Mouse (Mus musculus) CD4-positive, CD25-positive, alpha-beta regulatory T cell, adult 4 months (primary cell): ENCODE measurements around the gene Lmf1. TPM values are rescaled to one million over a fixed set of nuclear protein-coding genes. Genes with fewer than 3 reads are reported as not detected.
A peak's percentile ranks its signal among the peaks of the same experiment; 100 is the strongest.

Source experiments
- ATAC-seq: one replicate; pipeline ENCODE4 v1.8.0; 2017
- polyA plus RNA-seq, 2 experiments: library from polyadenylated mRNA; unstranded; fragments of 100-300 nt; shearing (Covaris generic); gene quantifications; one replicate each; pipeline ENCODE4 v1.2.1; 2017

The Lmf1 gene
- polyA plus RNA-seq, 2 experiments from 2014 or later, result 22.0 to 26.0 TPM

GRCm38 (mm10) chr17:25643517-25644294, 64.8 kb downstream of the Lmf1 start:
- ATAC-seq, result no peak

- ATAC-seq, result no peak
Measured at GRCm38 (mm10) chr17:25644761-25645160, 65.9 kb downstream of the Lmf1 start.

DNA sequence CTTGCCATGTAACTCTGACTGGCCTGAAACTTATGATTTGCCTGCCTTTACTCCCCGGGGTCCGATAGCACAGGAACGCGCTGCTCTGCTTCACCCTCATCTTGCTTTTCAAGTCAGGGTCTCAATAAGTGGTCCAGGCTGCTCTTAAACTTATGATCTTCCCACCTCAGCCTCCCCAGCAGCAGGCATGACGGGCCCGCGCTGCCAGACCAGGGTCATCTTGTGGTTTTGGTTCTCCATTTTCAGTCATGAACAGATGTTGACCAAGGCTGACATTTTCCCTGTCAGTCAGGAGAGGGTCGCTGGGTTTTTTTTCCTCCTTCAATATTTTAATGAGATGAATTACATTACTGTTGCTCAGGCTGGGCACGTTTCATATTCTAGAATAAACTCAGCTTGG, 66.8 kb downstream of the Lmf1 start:
- ATAC-seq, result no peak

GRCm38 (mm10) chr17:25647901-25648300, 69.0 kb downstream of the Lmf1 start:
- no peak for ATAC-seq

- ATAC-seq, result no peak
Measured at GRCm38 (mm10) chr17:25648678-25649216, 69.9 kb downstream of the Lmf1 start.

GRCm38 (mm10) chr17:25650726-25651125, 71.8 kb downstream of the Lmf1 start:
- ATAC-seq, result no peak

- no peak for ATAC-seq
Measured at GRCm38 (mm10) chr17:25652272-25652671, 73.4 kb downstream of the Lmf1 start.

DNA sequence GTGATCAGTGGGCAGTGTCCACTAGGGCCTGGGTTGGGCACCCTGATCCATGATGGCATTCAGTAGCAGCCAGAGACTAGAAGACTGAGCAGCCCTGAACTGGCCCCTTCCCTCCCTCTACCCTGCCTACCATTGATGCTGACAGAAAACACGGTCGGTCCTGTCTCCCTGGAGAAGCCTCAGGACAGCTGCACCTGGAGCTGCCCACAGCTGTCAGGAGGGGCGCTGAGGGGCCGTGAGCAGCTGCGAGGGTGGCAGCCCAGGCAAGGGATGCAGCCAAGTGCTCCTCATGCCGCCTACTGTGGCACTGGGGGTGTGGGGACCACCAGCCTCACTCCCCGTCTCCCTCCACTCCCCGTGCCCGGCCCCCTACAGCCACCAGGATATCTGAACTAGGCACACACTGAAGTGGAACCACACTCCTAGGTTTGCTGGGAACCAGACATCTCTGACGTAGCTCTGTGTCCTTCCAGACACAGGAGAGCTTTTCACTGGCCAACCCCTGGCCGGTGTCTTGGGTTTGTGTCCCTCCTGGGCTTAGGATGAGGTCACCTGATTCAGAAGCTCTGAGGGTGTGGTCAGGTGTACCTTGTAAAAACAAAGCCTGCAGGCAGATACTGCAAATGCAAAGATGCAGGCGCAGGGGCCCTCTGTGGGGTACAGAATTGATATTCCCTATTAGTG, 77.4 kb downstream of the Lmf1 start:
- ATAC-seq, result no peak

DNA sequence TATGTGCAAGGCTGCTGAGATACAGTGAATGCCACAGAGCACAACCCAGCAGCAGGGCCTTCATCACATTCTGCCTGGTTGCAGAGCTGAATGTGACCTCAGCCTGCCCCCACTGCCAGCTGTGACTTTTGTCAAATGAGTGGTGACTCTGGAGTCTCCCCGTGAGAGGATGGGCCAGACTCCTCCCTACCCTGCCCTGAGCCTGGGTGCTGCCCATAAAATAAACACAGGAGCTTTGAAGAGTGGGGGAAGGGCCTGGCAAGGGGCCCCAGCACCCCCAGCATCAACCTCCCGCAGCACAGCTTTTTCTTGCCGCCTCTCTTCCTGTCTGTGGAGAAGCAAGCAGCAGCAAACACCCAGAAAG, 77.9 kb downstream of the Lmf1 start:
- no peak for ATAC-seq

GRCm38 (mm10) chr17:25663213-25663835, 84.4 kb downstream of the Lmf1 start:
- no peak for ATAC-seq

DNA sequence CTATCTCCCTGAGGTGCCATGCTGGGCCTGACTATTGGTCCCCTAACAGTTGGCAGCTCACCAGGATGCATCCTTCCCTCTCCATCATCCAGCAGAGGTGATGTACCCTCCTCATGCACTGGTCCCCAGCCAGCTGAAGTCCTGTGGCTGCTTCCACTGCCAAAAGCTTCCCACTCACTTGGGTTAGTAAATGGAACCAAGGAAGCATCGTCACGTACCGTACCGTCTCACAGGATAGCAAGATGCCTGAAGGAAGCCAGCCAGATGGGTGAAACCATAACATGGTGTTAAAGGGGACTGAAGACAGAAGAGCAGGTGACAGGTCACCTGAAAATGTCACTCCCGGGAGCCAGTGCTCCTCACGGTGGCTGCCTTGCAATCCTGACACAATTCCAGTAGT, 86.6 kb downstream of the Lmf1 start:
- ATAC-seq, result no peak

DNA sequence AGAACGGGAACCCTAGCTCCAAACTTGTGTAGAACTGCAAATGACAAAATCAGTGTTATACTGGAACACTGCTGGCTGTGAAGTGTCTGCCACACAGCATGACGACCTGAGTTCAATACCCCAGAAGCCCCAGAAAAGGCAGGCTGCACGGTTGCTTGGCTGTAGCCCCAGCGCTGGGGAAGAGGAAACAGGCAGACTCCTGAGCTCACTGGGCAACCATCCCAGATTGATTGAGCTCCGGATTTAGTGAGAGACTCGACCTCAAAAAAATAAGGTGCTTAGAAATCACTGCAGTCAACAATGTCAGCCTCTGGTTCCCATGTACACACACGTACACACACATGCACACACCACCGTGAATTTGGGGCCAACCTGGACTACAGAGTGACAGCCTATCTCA, 87.0 kb downstream of the Lmf1 start:
- no peak for ATAC-seq

DNA sequence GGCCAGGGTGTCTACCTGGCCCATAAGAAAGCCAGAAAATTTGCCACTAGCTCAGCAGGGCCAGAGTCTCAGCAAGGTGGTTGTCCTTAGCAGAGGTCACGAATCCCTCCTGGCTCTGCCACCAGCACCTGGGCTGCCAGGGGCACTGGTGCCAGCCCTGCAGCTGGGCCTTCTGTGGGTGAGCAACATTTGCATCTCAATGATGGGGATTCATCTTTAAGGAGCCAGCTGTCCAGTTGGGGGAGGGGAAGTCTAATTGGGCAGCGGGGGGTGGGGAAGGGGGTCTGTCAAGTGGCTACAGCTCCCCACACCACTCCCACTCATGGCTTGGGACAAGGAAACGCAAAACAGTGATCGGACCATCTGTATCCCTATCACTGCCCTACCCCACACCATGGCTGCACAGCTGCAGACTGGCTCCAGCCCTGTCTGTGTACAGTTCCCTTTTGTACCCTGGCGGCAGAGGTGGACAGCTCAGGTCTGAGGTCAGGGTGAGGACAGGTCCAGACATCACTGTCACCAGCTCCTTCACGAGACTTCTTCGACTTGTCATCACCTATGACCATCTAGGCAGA, 89.7 kb downstream of the Lmf1 start:
- no peak for ATAC-seq

- ATAC-seq, result no peak
Measured at GRCm38 (mm10) chr17:25672982-25673381, 94.1 kb downstream of the Lmf1 start.

DNA sequence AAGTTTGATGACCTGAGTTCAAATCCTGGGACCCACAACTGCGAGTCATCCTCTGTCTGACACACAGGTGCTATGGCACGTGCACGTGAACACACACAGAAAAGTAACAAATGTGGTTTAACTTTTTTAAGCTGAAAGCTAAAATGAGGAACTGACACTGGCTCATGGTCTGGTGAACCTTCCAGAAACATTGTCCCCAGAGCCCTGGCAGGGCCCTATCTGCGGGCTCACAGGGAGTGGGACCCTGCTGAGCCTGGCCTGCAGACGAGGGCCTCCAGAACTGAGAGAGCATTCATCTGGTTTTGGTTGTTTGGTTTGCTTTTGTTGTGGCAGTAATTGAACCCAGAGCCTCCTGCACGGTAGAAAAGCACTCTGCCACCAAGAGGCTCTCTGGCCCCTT, 99.1 kb downstream of the Lmf1 start:
- no peak for ATAC-seq

DNA sequence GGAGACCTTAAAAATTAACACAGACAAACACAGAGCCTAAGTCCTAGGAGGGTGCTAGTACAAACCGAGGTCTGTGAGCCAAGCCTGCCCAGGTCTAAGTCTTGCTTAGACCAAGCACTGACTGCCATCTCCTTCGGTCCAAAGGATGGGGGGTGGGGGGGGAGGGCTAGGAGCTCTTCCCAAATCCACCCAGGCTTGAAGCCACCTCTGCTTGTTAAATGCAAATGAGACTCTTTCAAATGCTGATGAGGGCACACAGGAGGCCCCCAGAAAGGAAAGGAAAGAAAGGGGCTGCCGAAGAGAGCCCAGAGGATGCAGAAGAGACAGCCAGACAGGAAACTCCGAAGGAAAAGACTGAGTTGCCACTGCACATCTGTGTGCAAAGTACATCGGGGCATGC, 100.9 kb downstream of the Lmf1 start:
- ATAC-seq, result no peak

DNA sequence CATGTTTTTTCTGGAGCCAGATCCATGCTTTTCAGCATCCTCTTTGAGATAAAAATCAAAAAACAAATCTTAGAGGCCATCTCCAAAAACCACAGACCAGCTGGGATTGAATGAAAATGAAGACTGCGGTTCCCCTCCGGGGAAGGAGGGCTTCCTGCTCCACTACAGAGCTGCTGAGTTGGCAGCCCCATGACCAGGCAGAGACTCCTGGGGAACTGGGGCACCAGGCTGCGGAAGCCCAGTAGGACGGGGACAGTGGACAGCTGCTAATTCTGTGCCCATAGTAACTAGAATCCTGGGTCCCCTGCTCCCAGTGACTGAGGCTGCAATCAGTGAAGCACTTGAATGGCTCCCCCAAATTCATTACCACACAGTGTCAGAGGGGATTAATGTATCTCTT, 102.8 kb downstream of the Lmf1 start:
- ATAC-seq, result no peak

GRCm38 (mm10) chr17:25686323-25686722, 107.4 kb downstream of the Lmf1 start:
- no peak for ATAC-seq

- no peak for ATAC-seq
Measured at GRCm38 (mm10) chr17:25688922-25689321, 110.0 kb downstream of the Lmf1 start.

- ATAC-seq, result no peak
Measured at GRCm38 (mm10) chr17:25696263-25696662, 117.4 kb downstream of the Lmf1 start.

GRCm38 (mm10) chr17:25698446-25698845, 119.6 kb downstream of the Lmf1 start:
- peak; percentile 43 for ATAC-seq

- ATAC-seq, result no peak
Measured at GRCm38 (mm10) chr17:25700863-25701496, 122.1 kb downstream of the Lmf1 start.

GRCm38 (mm10) chr17:25709994-25710393, 131.1 kb downstream of the Lmf1 start:
- ATAC-seq, result no peak
